Mouse (Mus musculus) brown adipose tissue, adult 24 weeks (tissue): ENCODE data around the gene E4f1. TPM values are rescaled to one million over a fixed set of nuclear protein-coding genes. Genes with fewer than 3 reads are reported as not detected.
"Not testable (repeated sequence)": the region's sequence is repeated elsewhere in the genome, so short reads cannot be mapped to it uniquely, and the experiment has no call there.

Source experiments
- H3K27ac ChIP-seq: fragments of 200-500 bp; replicated peaks from 2 replicates; pipeline ENCODE4 v1.5.1; 2012; ENCODE audit warnings: low read depth, mild to moderate bottlenecking, low read length
- H3K4me1 ChIP-seq: fragments of 200-500 bp; 2 replicates; pipeline ENCODE4 v1.6.1; 2012; ENCODE audit warnings: low read length, mixed read lengths; ENCODE audit not compliant: control insufficient read depth, insufficient read depth, insufficient read length
- H3K4me3 ChIP-seq: fragments of 200-500 bp; 2 replicates; pipeline ENCODE4 v1.5.1; 2012; ENCODE audit warnings: low read depth, mild to moderate bottlenecking, low read length, moderate library complexity; ENCODE audit not compliant: insufficient read depth
- polyA plus RNA-seq: library from polyadenylated mRNA; stranded (reverse); fragments of >200 nt; gene quantifications from 2 replicates; pipeline ENCODE4 v1.2.4, GENCODE M21; 2012; ENCODE audit not compliant: missing spikeins, insufficient read depth, insufficient read length

Gene E4f1
- polyA plus RNA-seq, 1 experiment = 7.0 TPM

GRCm38 (mm10) chr17:24475586-24475985 is 5.5 kb upstream of the E4f1 start:
- Histone ChIP-seq H3K4me3 (no peak overlapping the region), H3K4me1 (peaks cover 14% of the 10 kb centered on the region), H3K27ac (no peak overlapping the region)

- peaks cover 14% of the 10 kb centered on the region for H3K4me1 ChIP-seq
- no peak overlapping the region for H3K27ac ChIP-seq
- no peak overlapping the region for H3K4me3 ChIP-seq
Observed at GRCm38 (mm10) chr17:24474557-24474956, 4.4 kb upstream of the E4f1 start.

- Histone ChIP-seq H3K27ac (no peak within 1 kb of the TSS), H3K4me3 (no peak within 1 kb of the TSS), H3K4me1 (peaks cover 14% of the 10 kb centered on the region)
Observed at GRCm38 (mm10) chr17:24473612-24474275, 3.6 kb upstream of the E4f1 start, which contains the start of gene Bricd5. Gene Bricd5 (plus strand): TSS chr17:24473884.

GRCm38 (mm10) chr17:24472512-24472911 is 2.4 kb upstream of the E4f1 start:
- H3K27ac ChIP-seq = peak overlapping the region; percentile 22; the same call in 1 of the 2 replicates
- peaks cover 14% of the 10 kb centered on the region for H3K4me1 ChIP-seq
- no peak overlapping the region for H3K4me3 ChIP-seq

GRCm38 (mm10) chr17:24470701-24471527 is 801 bp upstream of the E4f1 start:
- Histone ChIP-seq H3K4me3 (peak overlapping the region; percentile 79), H3K27ac (peak overlapping the region; percentile 36), H3K4me1 (peaks cover 14% of the 10 kb centered on the region)

GRCm38 (mm10) chr17:24469336-24469909 is 690 bp downstream of the E4f1 start:
- Histone ChIP-seq H3K27ac (peak overlapping the region; percentile 83), H3K4me1 (peaks cover 14% of the 10 kb centered on the region), H3K4me3 (peak overlapping the region; percentile 82)

- H3K4me1 ChIP-seq = peaks cover 14% of the 10 kb centered on the region
- no peak overlapping the region for H3K27ac ChIP-seq
- H3K4me3 ChIP-seq = no peak overlapping the region
Observed at GRCm38 (mm10) chr17:24468636-24469246, 1.4 kb downstream of the E4f1 start.

- no peak overlapping the region for H3K27ac ChIP-seq
Observed at GRCm38 (mm10) chr17:24463374-24464133, 6.6 kb downstream of the E4f1 start.

GRCm38 (mm10) chr17:24462932-24463331 is 7.2 kb downstream of the E4f1 start:
- H3K4me1 ChIP-seq = no peaks in the 10 kb centered on the region
- H3K4me3 ChIP-seq = no peak overlapping the region
- H3K27ac ChIP-seq = no peak overlapping the region

More at GRCm38 (mm10) chr17:24463374-24464133, 6.6 kb downstream of the E4f1 start:
- Histone ChIP-seq H3K4me1 (no peaks in the 10 kb centered on the region), H3K4me3 (no peak overlapping the region)

- no peak overlapping the region for H3K27ac ChIP-seq
- H3K4me1 ChIP-seq = no peaks in the 10 kb centered on the region
- H3K4me3 ChIP-seq = no peak overlapping the region
Observed at GRCm38 (mm10) chr17:24461580-24461979, 8.5 kb downstream of the E4f1 start.

- H3K4me1 ChIP-seq, H3K27ac ChIP-seq: not testable (repeated sequence)
- 0 out of 2 replicates have a peak overlapping the region, but pooled peaks have one; percentile 17 for H3K4me3 ChIP-seq
Observed at GRCm38 (mm10) chr17:24455523-24456206, 14.4 kb downstream of the E4f1 start.

- Histone ChIP-seq H3K27ac (peak overlapping the region; percentile 79), H3K4me1 (no peaks in the 10 kb centered on the region), H3K4me3 (peak overlapping the region; percentile 74)
Observed at GRCm38 (mm10) chr17:24454756-24455522, 15.2 kb downstream of the E4f1 start.

- H3K27ac ChIP-seq = peak overlapping the region; percentile 63
- no peaks in the 10 kb centered on the region for H3K4me1 ChIP-seq
- H3K4me3 ChIP-seq = peak overlapping the region; percentile 74
Observed at GRCm38 (mm10) chr17:24454218-24454755, 15.8 kb downstream of the E4f1 start.
